Mouse (Mus musculus): ENCODE results near the gene Usp8.

The Usp8 gene

DNA sequence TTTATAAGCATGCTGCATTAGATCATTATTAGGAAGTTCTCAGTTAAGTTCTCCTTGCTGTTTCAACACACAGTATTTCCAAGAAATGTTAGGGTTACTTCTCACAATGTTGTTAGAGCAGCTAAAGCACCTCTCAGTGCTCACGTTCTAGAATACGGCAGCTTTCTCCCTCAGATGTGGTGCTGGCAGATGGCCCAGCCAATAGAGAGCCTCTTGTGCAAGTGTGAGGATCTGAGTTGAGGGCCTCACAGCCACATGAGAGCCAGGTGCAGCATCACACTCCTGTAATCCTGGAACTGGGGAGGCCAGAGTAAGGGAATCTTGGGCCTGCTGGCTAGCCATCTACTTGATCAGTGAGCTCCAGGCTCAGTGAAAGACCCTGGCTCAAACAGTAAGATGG lies 33.2 kb downstream of the Usp8 start:
- DNase-seq (ENCODE audit: low spot score in 2 of 2) = no peak

DNA sequence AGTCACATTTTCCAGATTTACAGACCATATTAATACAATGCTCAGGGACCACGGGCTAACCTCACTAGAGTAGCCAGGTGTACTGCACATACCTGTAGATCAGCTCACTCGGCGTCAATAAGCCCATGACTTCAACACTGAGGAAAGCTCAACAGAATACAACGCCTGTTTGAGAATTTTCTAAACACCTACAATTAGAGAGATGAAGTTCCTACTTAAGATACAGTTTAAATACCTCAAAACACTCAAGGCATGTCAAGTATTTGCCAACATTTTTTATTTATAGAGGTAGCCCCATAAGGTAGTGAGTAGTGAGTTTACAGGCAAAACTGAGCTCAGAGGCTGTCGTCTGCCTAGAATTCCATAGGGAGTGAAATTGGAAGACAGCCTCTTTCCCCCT lies 36.3 kb downstream of the Usp8 start:
- no peak for DNase-seq (ENCODE audit: low spot score in 2 of 2)

DNA sequence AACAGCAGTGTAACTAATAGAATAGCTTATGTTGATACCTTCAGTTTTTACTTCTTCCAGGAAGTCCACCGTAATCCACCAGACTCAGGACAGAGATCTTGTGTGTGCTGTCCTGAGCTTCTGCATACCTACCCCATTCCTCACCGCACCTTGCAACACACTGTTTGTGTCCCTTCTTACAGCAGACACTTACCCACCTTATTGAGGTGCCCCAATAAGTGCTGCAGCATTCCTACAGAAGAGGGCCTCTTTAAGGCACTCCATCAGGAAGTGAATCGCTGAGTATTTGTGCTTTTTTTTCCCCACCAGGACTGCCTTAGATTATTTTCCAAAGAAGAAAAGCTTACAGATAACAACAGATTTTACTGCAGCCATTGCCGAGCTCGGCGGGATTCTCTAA lies 48.5 kb downstream of the Usp8 start:
- DNase-seq (ENCODE audit: low spot score in 2 of 2) = no peak

DNA sequence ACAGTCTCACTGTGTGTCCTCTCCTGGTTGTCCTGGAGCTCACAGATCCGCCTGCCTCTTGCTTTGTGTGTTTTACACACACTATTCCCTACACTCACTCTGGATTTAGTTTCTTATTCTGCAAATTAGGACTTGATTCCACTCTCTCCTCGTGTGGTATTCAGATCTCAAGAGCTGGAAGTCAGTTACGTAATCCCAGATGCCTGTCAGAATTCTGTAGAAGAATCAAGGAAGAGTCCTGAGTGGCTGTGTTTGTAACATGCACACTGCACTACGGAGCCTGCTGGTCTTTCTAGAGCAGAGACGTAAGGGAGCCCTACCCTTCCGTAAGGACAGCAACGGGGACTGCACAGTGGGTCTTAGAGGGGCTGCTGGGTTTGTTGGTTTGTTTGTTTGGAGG lies 52.2 kb downstream of the Usp8 start:
- no peak for DNase-seq (ENCODE audit: low spot score in 2 of 2)

DNA sequence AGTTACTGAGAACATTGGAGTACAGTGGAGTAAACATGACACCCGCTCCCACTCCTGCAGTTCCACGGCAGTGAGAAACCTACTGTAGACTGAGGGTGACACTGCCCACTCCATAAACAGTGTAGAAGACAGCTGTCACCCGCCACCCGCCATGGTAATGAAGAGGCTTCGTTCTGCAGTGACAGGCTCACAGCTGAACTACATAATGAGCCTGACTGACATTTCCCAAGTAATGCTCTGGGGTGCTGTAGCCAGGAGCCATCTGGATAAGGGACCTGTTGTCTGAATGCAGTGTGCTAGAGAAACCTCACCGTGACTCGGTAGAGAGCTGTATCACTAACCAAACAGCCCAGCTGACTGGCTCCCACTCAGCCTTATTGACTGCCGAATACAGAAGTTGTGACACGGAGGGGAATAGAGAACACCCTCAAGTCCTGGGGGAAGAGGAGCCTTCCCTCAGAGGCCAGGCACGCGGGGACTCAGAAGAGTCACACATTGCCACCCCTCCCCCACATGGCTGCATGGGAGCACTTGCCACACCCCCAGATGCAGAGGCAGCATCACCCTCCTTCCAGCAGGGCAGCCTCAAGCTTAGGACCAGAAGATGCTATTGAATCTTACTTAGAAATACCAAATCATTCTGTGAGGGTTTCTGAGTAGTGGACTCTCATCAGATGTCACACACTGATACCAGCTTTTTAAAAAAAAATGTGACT lies 58.9 kb downstream of the Usp8 start:
- no peak for DNase-seq (ENCODE audit: low spot score in 2 of 2)

DNA sequence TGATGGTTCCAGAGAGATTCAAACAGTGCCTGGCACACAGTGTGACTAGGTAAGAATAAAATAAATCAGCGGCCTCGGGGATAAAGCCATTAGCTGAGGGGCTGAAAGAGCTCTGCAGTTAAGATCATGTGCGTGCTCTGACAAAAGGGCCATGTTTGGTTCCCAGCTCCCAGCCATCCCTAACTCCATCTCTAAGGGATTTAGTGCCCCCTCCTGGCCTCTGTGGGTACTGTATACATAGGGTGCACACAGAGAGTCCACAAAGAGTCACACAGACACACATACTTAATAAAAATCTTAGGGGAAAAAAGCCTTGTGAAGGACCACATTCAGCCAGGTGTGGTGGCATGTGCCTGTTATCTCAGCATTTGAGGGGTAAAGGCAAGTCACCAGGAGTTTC lies 60.5 kb downstream of the Usp8 start:
- DNase-seq (ENCODE audit: low spot score in 2 of 2) = peak in 1 of 2 experiments; percentile 31

DNA sequence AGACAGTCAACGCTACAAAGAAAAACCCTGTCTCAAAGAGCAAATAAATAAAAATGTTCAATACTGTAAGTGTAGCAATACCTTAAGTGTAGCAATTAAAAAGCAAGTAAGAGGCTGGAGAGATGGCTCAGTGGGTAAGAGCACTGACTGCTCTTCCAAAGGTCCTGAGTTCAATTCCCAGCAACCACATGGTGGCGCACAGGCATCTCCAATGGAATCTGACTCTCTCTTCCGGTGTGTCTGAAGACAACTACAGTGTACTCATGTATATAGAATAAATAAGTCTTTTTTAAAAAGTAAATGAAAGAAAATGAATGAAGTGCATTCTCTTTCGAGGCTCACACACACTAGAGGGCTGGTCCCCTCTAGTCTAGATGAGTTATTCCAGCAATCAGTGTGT lies 61.1 kb downstream of the Usp8 start:
- no peak for DNase-seq (ENCODE audit: low spot score in 2 of 2)

DNA sequence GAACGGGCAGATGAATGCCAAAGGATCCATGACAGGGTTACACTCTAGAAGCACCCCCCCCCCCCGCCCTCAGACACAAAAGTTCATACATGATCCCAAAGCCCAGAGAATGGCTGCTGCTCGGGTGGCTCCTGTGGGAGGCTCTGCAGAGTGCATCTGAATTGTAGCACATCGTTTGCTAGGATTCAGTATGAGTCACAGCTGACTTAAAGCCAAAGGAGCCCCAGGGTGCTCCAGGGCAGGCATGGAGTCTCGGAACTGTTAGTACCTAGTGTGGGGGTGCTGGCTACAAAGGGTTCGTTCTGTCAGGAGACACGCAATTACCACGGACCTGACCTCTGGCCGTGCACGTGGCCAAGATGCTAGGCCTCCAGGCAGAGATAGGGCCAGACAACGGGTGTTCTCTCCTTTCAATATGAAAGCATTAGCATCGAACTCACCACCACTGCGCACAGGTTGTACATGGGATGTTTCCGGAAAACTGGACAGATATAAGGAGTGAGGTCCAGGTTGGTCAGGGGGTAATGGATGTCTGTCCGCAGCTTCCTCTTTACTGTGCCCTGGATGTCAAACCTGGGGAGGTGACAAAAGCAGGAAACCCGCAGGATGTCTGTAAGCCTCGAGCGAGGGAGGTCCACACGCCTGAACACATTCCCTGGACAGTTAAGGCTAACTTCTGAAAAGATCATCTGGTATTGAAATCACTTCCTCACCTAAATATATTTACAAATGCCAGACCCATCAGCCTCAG lies 62.5 kb downstream of the Usp8 start:
- DNase-seq (ENCODE audit: low spot score in 2 of 2) = no peak

DNA sequence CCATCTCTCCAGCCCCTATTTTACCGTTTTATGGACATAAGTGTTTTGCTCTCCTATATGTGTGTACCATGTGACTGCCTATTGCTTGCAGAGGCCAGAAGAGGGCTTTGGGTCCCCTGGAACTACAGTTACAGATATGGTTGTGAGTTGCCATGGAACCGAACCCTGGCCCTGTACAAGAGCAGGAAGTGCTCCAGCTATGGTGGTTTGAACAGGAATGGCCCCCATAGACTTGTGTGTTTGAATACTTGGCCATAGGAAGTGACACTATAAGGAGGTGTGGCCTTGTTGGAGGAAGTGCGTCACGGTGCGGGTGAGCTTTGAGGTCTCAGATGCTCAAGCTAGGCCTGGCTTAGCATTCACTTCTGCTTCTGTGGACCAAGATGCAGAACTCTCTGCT lies 65.1 kb downstream of the Usp8 start:
- DNase-seq (ENCODE audit: low spot score in 2 of 2) = no peak

DNA sequence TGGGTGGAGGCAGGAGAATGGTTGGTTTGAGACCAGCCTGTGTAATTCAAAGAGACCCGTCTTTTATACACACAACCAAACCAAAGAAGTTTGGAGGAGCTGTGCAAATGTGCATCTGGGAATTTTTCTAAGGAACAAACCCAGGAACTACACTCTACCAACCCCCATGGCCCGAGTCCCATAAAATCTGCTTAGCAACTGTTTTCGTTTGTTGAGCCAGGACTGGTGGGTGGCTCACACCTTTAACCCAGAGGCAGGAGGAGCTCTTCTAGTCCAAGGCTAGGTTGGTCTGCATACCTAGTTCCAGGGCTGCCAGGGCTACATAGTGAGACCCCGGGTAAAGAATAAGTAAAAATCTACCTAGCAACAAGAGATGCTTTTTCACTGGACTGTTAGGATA lies 68.8 kb downstream of the Usp8 start:
- no peak for DNase-seq (ENCODE audit: low spot score in 2 of 2)

DNA sequence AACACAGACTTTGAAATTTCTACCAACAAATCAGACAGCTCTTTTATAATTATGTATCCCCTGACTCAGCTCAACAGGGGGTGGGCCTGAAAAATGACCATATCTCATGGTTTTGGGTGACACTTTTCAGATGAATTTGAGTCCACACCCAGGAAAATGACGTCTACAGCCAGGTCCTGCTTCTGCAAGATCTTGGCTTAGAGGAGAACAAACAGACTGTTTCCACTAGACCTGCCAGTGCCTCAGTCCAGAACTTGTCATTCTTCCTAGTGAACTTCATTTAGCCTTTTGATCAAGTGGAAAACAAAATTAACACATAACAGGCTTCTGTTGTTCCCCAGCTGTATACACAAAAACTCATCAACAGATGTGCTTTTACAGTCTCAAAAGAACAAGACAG lies 69.3 kb downstream of the Usp8 start:
- no peak for DNase-seq (ENCODE audit: low spot score in 2 of 2)

DNA sequence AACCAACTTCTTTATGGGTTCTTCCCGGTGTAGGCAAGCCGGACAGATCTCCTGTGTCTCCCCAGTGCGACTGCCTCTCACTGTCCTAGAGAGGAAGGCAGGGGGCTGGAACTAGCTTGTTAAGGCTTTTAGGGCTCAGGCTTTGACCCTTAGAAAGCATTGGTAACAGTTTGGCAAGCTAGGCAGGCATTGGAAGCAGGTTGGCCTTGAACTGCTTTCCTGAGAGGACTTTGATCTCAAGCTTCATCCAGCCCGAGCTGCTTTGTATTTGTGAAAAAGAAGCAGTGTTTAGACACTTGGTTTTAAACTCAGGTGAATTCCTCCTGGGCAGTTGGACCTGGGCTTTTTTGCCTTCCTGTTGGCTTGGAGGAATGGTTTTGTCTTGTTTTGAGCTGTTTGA lies 71.7 kb downstream of the Usp8 start:
- no peak for DNase-seq (ENCODE audit: low spot score in 2 of 2)

DNA sequence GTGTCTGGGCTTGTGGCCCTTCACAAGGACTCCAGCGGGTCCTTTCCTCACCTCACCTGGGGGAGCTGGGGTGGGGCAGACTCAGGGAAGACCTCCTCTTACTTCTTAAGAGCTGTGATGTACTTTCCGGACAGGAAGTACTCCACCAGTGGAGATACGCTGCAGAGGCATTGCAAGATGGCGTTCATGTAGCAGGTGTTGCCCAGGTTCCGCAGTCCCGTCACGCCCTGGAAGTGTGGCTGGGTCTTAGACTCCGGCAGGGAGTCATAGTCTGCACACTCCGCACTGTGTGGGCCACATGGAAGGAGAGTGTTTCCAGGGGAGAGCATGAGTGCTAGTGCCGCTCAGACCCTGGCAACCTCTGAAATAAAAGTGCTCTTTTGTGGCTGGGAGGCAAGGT lies 73.2 kb downstream of the Usp8 start:
- no peak for DNase-seq (ENCODE audit: low spot score in 2 of 2)

DNA sequence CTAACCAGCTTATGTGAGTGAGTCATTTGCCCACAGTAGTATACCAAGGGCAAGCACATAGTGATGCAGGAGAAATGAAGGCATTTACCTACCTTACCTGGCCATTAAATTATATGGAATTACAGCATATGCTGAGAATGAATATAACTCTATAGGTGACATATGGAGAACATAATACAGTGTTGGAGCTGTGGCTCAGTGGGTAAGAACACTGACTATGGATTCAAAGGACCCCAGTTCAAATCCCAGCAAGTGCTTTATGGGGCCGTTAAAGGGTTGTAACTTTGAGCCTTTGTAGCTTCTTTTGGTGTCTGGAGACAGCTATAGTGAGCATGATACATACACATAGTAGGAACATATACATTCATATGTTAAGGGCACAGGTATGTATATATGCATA lies 74.3 kb downstream of the Usp8 start:
- DNase-seq (ENCODE audit: low spot score in 2 of 2) = no peak

DNA sequence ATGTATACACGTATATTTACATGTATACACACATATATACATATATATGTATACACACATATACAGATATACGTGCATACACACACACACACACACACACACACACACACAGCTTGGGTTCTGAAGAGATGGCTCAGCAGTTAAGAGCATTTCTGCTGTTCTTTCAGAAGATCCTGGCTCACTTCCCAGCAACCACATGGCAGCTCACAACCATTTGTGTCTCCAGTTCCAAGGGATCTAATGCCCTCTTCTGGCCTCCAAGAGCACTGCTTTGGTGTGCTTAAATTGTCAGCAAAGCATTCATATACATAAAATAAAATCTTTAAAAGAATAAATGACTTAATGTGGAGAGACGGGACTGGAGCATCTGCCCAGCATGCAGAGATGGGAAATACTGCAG lies 75.3 kb downstream of the Usp8 start:
- DNase-seq (ENCODE audit: low spot score in 2 of 2) = peak in 1 of 2 experiments; percentile 25

DNA sequence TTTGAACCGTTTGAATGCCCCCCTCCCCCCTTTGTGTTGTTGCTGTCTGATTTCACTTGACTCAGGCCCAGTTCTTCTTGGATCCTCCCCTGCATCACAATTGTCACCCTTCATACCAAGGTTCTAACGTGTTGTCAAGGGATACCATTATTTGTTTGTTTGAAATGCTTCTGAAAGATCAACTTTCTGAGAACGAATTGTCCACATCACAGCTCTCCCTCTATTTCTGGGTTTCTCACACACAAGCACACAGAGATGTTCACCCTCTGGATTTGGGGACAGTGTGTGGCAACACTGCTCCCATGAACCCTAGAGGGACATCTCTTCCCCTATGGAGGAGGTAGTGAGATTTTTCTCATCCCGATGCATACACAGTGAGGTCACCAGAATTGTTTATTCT lies 76.2 kb downstream of the Usp8 start, which contains the start of gene Usp50:
Usp50 (minus strand) TSS at position 101 of the 400 bp plus-strand sequence.
- no peak for DNase-seq (ENCODE audit: low spot score in 2 of 2)

DNA sequence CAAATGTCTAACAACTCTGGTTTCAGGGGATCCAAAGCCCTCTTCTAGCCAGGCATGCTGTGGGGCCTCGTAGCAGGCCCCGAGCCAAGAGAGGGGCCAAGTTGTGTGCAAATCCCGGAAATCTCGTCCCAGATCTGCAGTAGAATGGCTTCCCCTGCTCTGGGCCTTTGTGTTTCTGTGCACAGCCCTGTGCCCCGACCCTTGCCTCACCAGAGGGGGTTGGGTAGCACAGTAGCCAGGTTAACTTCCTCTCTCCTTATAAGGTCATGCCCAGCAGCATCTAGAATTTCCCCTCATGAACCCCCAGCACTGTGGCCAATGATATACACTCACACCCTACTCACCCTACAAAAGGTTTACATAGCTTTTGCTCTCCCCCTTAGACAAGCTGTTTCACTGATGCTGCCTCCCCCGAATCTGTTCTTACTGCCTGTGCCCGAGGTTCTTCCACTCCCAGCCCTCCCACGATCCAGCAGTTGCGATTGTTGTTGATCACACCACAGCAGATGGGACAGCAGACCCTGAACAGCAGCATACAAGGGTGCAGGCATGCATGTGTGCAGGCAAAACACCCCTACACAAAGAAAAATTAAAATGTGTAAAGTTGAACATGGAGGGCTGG lies 80.7 kb downstream of the Usp8 start:
- DNase-seq (ENCODE audit: low spot score in 2 of 2) = no peak

DNA sequence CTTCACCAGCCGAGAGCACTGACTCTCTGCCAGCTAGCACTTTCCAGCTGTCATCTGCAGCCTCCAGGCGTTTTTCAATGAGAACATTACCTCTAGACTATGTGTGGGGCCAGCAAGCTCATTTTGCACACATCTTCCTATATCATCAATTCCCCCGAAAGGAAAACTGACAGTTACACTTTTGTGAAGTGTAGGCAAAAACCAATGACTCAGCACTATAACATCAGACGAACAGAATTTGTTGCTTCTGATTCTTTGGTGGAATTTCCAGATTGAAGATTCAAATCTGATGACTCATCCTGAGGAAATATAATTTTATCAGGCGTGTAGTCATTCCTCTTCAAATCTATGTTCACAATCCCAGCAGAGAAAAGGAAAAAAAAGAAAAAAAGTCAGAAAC lies 85.5 kb downstream of the Usp8 start:
- DNase-seq (ENCODE audit: low spot score in 2 of 2) = no peak

DNA sequence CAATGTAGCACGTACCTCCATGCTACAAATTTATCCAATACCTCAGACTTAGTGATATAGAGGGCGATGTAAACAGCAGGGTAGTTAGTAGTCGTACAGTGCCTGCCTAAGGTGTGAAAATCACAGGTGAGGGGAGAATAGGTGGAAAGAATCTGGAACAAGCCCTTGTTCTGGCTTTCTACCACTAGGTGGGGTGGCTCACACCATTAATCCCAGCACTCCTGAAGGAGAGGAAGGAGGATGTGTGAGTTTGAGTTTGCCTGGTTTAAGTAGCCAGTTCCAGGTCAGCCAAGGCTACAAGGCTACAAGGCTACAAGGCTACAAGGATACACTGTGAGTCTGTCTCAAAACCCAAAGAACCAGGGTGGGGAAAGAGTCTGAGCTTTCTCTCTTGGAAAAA lies 88.6 kb downstream of the Usp8 start:
- no peak for DNase-seq (ENCODE audit: low spot score in 2 of 2)

DNA sequence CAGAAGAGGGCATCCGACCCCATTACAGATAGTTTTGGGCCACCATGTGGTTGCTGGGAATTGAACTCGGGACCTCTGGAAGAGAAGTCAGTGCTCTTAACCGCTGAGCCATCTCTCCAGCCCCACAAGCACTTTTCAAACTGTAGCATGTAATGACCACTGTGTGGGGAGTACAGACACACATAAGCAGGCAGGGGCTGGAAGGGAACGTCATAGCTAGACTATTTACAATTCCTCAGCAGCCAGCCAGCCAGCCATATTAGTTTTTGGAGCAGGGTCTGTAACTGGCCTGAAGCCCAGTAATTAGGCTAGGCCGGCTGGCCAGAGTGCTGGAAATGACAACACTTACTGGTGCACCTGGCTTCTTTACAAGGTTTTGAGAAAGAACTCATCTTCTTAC lies 91.3 kb downstream of the Usp8 start:
- no peak for DNase-seq (ENCODE audit: low spot score in 2 of 2)

DNA sequence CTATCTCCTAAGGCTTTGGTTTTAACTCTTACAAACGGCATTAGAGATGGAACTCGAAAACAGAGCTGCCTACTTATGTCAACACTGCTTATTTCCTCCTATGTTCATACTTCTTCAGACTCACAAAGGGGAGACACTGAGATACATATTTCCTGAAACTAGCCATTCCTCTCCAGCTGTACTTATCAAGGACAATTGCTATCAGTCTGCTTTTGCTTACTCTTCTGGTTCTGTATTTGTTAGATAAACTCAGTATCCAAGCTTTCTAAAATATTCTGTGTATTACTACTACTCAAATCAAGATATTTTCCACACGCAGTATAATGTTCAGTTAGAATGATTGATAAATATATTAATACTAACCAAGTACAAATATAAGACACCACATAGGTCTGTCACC lies 94.9 kb downstream of the Usp8 start:
- DNase-seq (ENCODE audit: low spot score in 2 of 2) = no peak

Measured in spleen, postnatal 10 days (tissue).